Mouse (Mus musculus) MEL (cell line): ENCODE data around the gene Maml2. TPM values are rescaled to one million over a fixed set of nuclear protein-coding genes. Genes with fewer than 3 reads are reported as not detected.

ENCODE experiments used
- DNase-seq: peaks from one replicate; pipeline ENCODE4 v3.0.0; 2011; ENCODE audit warnings: low read depth, low spot score
- H3K27ac ChIP-seq: 2 replicates; pipeline ENCODE4 v1.5.1; 2012; ENCODE audit warnings: low read depth, mild to moderate bottlenecking, control low read depth, low read length, moderate library complexity; ENCODE audit not compliant: control insufficient read depth
- H3K27me3 ChIP-seq, 2 experiments: fragments of 150-350 bp in 1 of 2; sonication (generic) in 1 of 2; 2 replicates each; pipeline ENCODE4 v1.6.1; 2012; ENCODE audit warnings: low read length in 2 of 2, mild to moderate bottlenecking in 2 of 2, improper control_type of control experiment in 1 of 2, moderate library complexity in 1 of 2; ENCODE audit not compliant: insufficient read depth in 2 of 2, control insufficient read depth in 1 of 2
- H3K36me3 ChIP-seq, 2 experiments: 2 replicates each; pipeline ENCODE4 v1.6.1; 2012 to 2014; ENCODE audit warnings: low read length in 2 of 2, improper control_type of control experiment in 1 of 2, inconsistent platforms in 1 of 2, mild to moderate bottlenecking in 1 of 2; ENCODE audit not compliant: insufficient read depth in 2 of 2, control insufficient read depth in 1 of 2
- H3K4me1 ChIP-seq, 2 experiments: fragments of 150-350 bp in 1 of 2; sonication (generic) in 1 of 2; 2 replicates each; pipeline ENCODE4 v1.6.1; 2012; ENCODE audit warnings: low read length in 2 of 2, improper control_type of control experiment in 1 of 2, mild to moderate bottlenecking in 1 of 2; ENCODE audit not compliant: insufficient read depth in 2 of 2, control insufficient read depth in 1 of 2
- H3K4me3 ChIP-seq, 2 experiments: fragments of 150-350 bp in 1 of 2; sonication (generic) in 1 of 2; 2 replicates each; pipeline ENCODE4 v1.5.1; 2012; ENCODE audit warnings: low read depth in 2 of 2, low read length in 2 of 2, mild to moderate bottlenecking in 2 of 2, moderate library complexity in 2 of 2, control low read depth in 1 of 2, improper control_type of control experiment in 1 of 2; ENCODE audit not compliant: control insufficient read depth in 1 of 2, insufficient read depth in 1 of 2
- H3K79me2 ChIP-seq: 2 replicates; pipeline ENCODE4 v1.6.1; 2012; ENCODE audit warnings: mild to moderate bottlenecking, low read length, moderate library complexity; ENCODE audit not compliant: control insufficient read depth, poor library complexity, insufficient read depth
- H3K9ac ChIP-seq: 2 replicates; pipeline ENCODE4 v1.6.1; 2012; ENCODE audit warnings: low read depth, mild to moderate bottlenecking, control low read depth, low read length, moderate library complexity; ENCODE audit not compliant: control insufficient read depth, poor library complexity, severe bottlenecking
- H3K9me3 ChIP-seq: fragments of 150-350 bp; sonication (generic); replicated peaks from 2 replicates; pipeline ENCODE4 v1.6.1; 2012; ENCODE audit warnings: mild to moderate bottlenecking, low read length, improper control_type of control experiment, moderate library complexity; ENCODE audit not compliant: insufficient read depth
- BHLHE40 ChIP-seq: IDR thresholded peaks from 2 replicates; pipeline ENCODE4 v1.6.1; 2012; ENCODE audit warnings: low read depth, mild to moderate bottlenecking, inconsistent platforms, low read length, improper control_type of control experiment, borderline replicate concordance
- CHD1 ChIP-seq: IDR thresholded peaks from 2 replicates; pipeline ENCODE4 v1.6.1; 2012; ENCODE audit warnings: low read depth, mild to moderate bottlenecking, inconsistent platforms, low read length, improper control_type of control experiment
- CTCF ChIP-seq, 3 experiments: IDR thresholded peaks in 2 of 3; conservative IDR thresholded peaks in 1 of 3; 2 replicates each; pipeline ENCODE4 v1.5.1; 2011 to 2012; ENCODE audit warnings: low read length in 3 of 3, low read depth in 2 of 3, mild to moderate bottlenecking in 2 of 3, improper control_type of control experiment in 1 of 3, inconsistent platforms in 1 of 3, mixed read lengths in 1 of 3, moderate library complexity in 1 of 3; ENCODE audit not compliant: control insufficient read depth in 1 of 3, insufficient read depth in 1 of 3, poor library complexity in 1 of 3, severe bottlenecking in 1 of 3
- E2F4 ChIP-seq: IDR thresholded peaks from 2 replicates; pipeline ENCODE4 v1.6.1; 2011; ENCODE audit warnings: low read depth, low read length, improper control_type of control experiment, borderline replicate concordance
- EP300 ChIP-seq, 2 experiments: IDR thresholded peaks; 2 replicates each; pipeline ENCODE4 v1.6.1; 2011; ENCODE audit warnings: improper control_type of control experiment in 2 of 2, low read length in 2 of 2, low read depth in 1 of 2, mild to moderate bottlenecking in 1 of 2
- GABPA ChIP-seq: IDR thresholded peaks from 2 replicates; pipeline ENCODE4 v1.6.1; 2012; ENCODE audit warnings: low read depth, mild to moderate bottlenecking, inconsistent platforms, low read length, improper control_type of control experiment, moderate library complexity
- GATA1 ChIP-seq: IDR thresholded peaks from 2 replicates; pipeline ENCODE4 v1.6.1; 2011; ENCODE audit warnings: low read depth, low read length, improper control_type of control experiment
- JUND ChIP-seq: IDR thresholded peaks from 2 replicates; pipeline ENCODE4 v1.6.1; 2011; ENCODE audit warnings: low read depth, mild to moderate bottlenecking, improper control_type of control experiment, low read length
- KAT2A ChIP-seq: conservative IDR thresholded peaks from 2 replicates; pipeline ENCODE4 v1.6.1; 2012; ENCODE audit warnings: low read depth, low read length, improper control_type of control experiment, inconsistent platforms
- MAX ChIP-seq: IDR thresholded peaks from 2 replicates; pipeline ENCODE4 v1.6.1; 2011; ENCODE audit warnings: low read length, improper control_type of control experiment
- MAZ ChIP-seq: IDR thresholded peaks from 2 replicates; pipeline ENCODE4 v1.6.1; 2012; ENCODE audit warnings: low read depth, mild to moderate bottlenecking, inconsistent platforms, low read length, improper control_type of control experiment
- MYC ChIP-seq: IDR thresholded peaks from 2 replicates; pipeline ENCODE4 v1.6.1; 2011; ENCODE audit warnings: low read depth, mild to moderate bottlenecking, low read length, improper control_type of control experiment, moderate library complexity
- NELFE ChIP-seq: IDR thresholded peaks from 2 replicates; pipeline ENCODE4 v1.6.1; 2011; ENCODE audit warnings: low read depth, low read length, improper control_type of control experiment
- POLR2A ChIP-seq, 2 experiments: IDR thresholded peaks; 2 replicates each; pipeline ENCODE4 v1.6.1; 2011 to 2012; ENCODE audit warnings: low read length in 2 of 2, mild to moderate bottlenecking in 2 of 2, control low read depth in 1 of 2, improper control_type of control experiment in 1 of 2, low read depth in 1 of 2, moderate library complexity in 1 of 2; ENCODE audit not compliant: control insufficient read depth in 1 of 2, insufficient read depth in 1 of 2, poor library complexity in 1 of 2
- POLR2AphosphoS2 ChIP-seq: IDR thresholded peaks from 2 replicates; pipeline ENCODE4 v1.6.1; 2011; ENCODE audit warnings: low read length, improper control_type of control experiment
- RAD21 ChIP-seq: IDR thresholded peaks from 2 replicates; pipeline ENCODE4 v1.6.1; 2011; ENCODE audit warnings: mild to moderate bottlenecking, low read depth, low read length, improper control_type of control experiment
- SIN3A ChIP-seq: IDR thresholded peaks from 2 replicates; pipeline ENCODE4 v1.6.1; 2012; ENCODE audit warnings: low read length, improper control_type of control experiment, inconsistent platforms
- SMC3 ChIP-seq: IDR thresholded peaks from 2 replicates; pipeline ENCODE4 v1.6.1; 2011; ENCODE audit warnings: low read depth, low read length, improper control_type of control experiment
- TAL1 ChIP-seq: IDR thresholded peaks from 2 replicates; pipeline ENCODE4 v1.6.1; 2012; ENCODE audit warnings: mild to moderate bottlenecking, inconsistent platforms, low read length, moderate library complexity, mixed read lengths
- UBTF ChIP-seq: IDR thresholded peaks from 2 replicates; pipeline ENCODE4 v1.6.1; 2012; ENCODE audit warnings: low read depth, mild to moderate bottlenecking, inconsistent platforms, low read length, improper control_type of control experiment, moderate library complexity, borderline replicate concordance; ENCODE audit not compliant: insufficient read depth
- USF2 ChIP-seq, 2 experiments: IDR thresholded peaks; 2 replicates each; pipeline ENCODE4 v1.6.1; 2011 to 2012; ENCODE audit warnings: improper control_type of control experiment in 2 of 2, low read length in 2 of 2, borderline replicate concordance in 1 of 2, inconsistent platforms in 1 of 2, low read depth in 1 of 2, mild to moderate bottlenecking in 1 of 2; ENCODE audit not compliant: insufficient read depth in 1 of 2
- polyA plus RNA-seq, 2 experiments: library from polyadenylated mRNA; stranded (reverse) in 1 of 2; unstranded in 1 of 2; fragments of >175 nt in 1 of 2; fragments of >200 nt in 1 of 2; gene quantifications; 2 replicates each; pipeline versions ENCODE4 v1.2.1 to v1.2.4; 2012; ENCODE audit warnings: low replicate concordance in 2 of 2, low read depth in 1 of 2; ENCODE audit not compliant: insufficient read length in 2 of 2, insufficient read depth in 1 of 2, missing spikeins in 1 of 2
- total RNA-seq: library from RNA; depleted of rRNA; stranded (reverse); fragments of 300-350 nt; gene quantifications from 2 replicates; pipeline ENCODE4 v1.2.3, GENCODE M21; 2012

Maml2 gene
- total and polyA plus RNA-seq, 3 experiments: 0.08 to 0.47 TPM; not detected in 1

GRCm38 (mm10) chr9:13552380-13553052 lies 254.8 kb downstream of the Maml2 start:
- peaks cover 0 to 4% of the 10 kb centered on the region in 2 experiments; a peak in 1 of 4 replicates for H3K27me3 ChIP-seq

DNA sequence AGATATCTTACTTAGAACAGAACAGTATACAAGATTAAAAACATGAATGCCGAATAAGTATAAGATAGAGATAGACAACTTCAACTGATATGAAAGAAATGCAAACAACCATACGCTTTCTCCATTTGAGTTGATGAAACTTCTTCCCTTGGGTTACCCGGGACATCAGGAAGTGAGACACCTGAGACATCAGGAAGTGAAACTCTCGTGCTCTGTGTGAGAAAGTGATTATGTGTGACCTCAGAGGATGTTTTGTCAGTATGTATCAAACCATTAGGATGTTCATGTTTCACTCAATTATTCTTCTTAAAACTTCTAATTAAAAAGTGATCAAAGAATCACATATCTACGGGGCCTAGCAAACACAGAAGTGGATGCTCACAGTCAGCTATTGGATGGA lies 257.0 kb downstream of the Maml2 start:
- H3K27me3 ChIP-seq: peaks cover 0 to 4% of the 10 kb centered on the region in 2 experiments; a peak in 1 of 4 replicates
- no peaks in the 10 kb centered on the region for H3K9me3 ChIP-seq
- H3K9ac ChIP-seq: no peak overlapping the region
- no peak for DNase-seq
- TF ChIP-seq MYC (no peak), KAT2A (no peak), UBTF (no peak), TAL1 (no peak), SMC3 (no peak), RAD21 (no peak), CHD1 (no peak), JUND (no peak), BHLHE40 (no peak), GABPA (no peak), NELFE (no peak), MAZ (no peak), POLR2A (IDR thresholded peaks at IDR 0.05; ENCODE audit: control insufficient read depth in 1 of 2, insufficient read depth in 1 of 2, low read depth in 1 of 2, low read length in 2 of 2, poor library complexity in 1 of 2) (no peak), E2F4 (no peak)
- H3K4me3 ChIP-seq: no peak overlapping the region
- H3K36me3 ChIP-seq: no peaks in the 10 kb centered on the region
- no peaks in the 10 kb centered on the region for H3K4me1 ChIP-seq
- H3K27ac ChIP-seq: no peak overlapping the region
- no peaks in the 10 kb centered on the region for H3K79me2 ChIP-seq

More at GRCm38 (mm10) chr9:13552380-13553052, 254.8 kb downstream of the Maml2 start:
- no peak for DNase-seq
- Histone ChIP-seq H3K4me1 (no peaks in the 10 kb centered on the region), H3K79me2 (no peaks in the 10 kb centered on the region), H3K9ac (no peak overlapping the region), H3K9me3 (no peaks in the 10 kb centered on the region), H3K27ac (no peak overlapping the region), H3K36me3 (no peaks in the 10 kb centered on the region), H3K4me3 (no peak overlapping the region)
- no peak for TF ChIP-seq SMC3
- no peak for TF ChIP-seq SIN3A
- no peak for TF ChIP-seq GABPA
- no peak for TF ChIP-seq CTCF (IDR thresholded peaks at IDR 0.05 in 2 of 3, conservative IDR thresholded peaks at IDR 0.05 in 1 of 3; ENCODE audit: control insufficient read depth in 1 of 3, insufficient read depth in 1 of 3, low read depth in 2 of 3, low read length in 3 of 3, poor library complexity in 1 of 3, severe bottlenecking in 1 of 3)
- no peak for TF ChIP-seq EP300 (IDR thresholded peaks at IDR 0.05; ENCODE audit: low read depth in 1 of 2, low read length in 2 of 2)
- TF ChIP-seq TAL1: no peak
- TF ChIP-seq UBTF: no peak
- no peak for TF ChIP-seq USF2 (IDR thresholded peaks at IDR 0.05; ENCODE audit: borderline replicate concordance in 1 of 2, insufficient read depth in 1 of 2, low read depth in 1 of 2, low read length in 2 of 2)
- TF ChIP-seq MAX: no peak
- no peak for TF ChIP-seq GATA1
- TF ChIP-seq E2F4: no peak
- no peak for TF ChIP-seq POLR2AphosphoS2
